Mouse (Mus musculus): ENCODE data around the gene Adam23. TPM values are rescaled to one million over a fixed set of nuclear protein-coding genes. Genes with fewer than 3 reads are reported as not detected.

Adam23 gene
- total RNA-seq, 2 experiments from 2014 or later = 151 to 154 TPM

DNA sequence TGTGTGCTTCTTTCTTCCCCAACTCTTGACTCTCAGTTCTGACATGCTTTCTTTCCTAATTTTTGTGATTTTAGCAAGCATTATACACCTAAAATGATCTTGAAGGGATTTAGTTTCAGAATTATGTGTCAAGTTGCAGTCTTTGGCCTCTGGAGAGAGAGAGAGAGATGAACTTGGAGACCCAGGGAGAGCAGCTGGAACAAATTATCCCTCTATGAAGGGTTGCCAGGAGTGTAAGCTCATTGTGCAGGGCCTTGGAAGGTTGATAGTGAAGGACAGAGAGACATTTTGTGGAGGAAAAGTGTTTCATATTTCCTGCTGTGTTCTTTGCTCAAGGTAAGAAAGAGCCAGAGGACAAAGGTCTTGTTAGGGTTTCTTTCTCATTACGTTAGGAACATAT, 18.8 kb downstream of the Adam23 start:
- DNase-seq (ENCODE audit: low spot score in 2 of 2) = no peak

DNA sequence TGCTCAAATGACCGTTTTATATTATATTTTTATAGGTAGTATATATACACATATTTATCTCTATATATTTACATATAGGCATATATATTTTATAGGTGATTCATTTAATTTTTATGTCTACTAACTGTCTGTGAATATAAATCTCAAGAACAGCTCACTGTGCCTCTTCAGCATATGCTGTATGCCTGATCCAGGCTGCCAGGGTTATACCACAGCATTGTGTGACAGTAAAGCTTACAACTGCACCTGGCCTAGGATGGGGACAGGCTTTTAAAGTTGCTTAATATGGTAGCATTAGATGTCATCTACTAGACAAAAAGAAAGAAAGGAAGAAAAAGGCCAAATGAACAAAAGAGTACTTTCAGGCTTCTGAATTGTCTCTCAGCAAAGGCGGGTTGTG, 27.6 kb downstream of the Adam23 start:
- intact Hi-C loops (cut with DNase I) = no loop called here

More for the DNA sequence above, 18.8 kb downstream of the Adam23 start:
- intact Hi-C loops (cut with DNase I) = no loop called here

DNA sequence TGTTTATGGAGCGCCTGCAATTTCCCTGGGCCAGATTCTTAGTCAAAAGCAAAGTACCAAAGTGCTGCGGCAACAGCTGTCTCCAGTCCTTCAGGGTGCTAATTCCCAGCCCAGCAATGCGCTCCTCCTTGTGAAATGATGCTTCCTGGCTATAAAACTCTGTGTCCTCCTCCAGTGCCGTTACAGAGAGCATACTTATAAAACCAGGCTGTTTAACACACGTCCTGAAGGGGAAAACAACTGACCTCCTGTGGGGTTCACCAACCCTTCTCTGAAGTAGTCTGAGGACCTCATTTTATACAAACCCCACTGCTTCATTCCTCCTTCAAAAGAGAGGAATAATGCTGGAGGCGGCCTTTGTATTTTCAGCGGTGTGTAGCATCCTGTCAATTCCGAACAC, 28.0 kb downstream of the Adam23 start:
- intact Hi-C loops (cut with DNase I) = no loop called here
- no peak for DNase-seq (ENCODE audit: low spot score in 2 of 2)

More for the DNA sequence above, 27.6 kb downstream of the Adam23 start:
- no peak for DNase-seq (ENCODE audit: low spot score in 2 of 2)

DNA sequence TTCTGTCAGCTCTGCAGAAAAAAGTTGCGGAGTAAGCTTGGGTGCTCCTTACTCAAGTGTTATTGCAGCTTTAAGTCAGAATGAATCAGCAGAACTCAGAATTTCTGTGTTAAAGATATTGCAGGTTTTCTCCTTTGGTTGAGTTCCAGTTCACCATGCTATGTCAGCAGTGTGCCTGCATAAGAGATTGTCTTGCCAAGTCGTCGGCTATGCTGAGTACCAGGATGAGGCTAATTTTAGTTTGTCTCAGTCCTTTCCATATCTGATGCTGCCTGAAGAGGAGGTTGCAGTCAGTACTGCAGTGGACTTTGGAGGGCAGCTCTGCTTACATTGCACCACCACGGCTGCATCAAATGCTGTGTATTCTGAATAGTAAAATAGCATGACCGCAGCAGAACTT, 33.3 kb downstream of the Adam23 start:
- intact Hi-C loops (cut with DNase I) = no loop called here
- peak; percentile 27 to 31 for DNase-seq (ENCODE audit: low spot score in 2 of 2)

GRCm38 (mm10) chr1:63484646-63485045, 39.0 kb downstream of the Adam23 start:
- no peak for DNase-seq (ENCODE audit: low spot score in 2 of 2)
- intact Hi-C loops (cut with DNase I) = no loop called here

DNA sequence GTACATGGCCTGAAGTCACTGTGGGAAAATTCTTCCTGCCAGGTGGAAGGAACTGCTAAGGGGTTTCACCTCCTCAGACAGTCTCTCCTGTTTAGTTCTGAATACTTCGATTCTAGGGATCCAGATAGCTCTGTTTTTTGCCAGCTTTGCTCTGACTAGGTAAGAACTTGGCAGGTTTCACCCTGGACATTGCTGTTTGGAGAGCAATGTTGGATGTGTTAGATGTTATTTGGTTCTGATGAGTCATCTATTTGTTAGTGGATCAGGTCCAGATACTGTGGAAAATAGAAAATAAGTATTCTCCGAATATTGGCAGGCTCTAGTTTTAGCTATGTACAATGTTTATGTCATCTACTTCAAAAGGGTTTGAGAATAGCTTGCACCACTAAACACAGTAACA, 41.0 kb downstream of the Adam23 start:
- intact Hi-C loops (cut with DNase I) = no loop called here
- no peak for DNase-seq (ENCODE audit: low spot score in 2 of 2)

DNA sequence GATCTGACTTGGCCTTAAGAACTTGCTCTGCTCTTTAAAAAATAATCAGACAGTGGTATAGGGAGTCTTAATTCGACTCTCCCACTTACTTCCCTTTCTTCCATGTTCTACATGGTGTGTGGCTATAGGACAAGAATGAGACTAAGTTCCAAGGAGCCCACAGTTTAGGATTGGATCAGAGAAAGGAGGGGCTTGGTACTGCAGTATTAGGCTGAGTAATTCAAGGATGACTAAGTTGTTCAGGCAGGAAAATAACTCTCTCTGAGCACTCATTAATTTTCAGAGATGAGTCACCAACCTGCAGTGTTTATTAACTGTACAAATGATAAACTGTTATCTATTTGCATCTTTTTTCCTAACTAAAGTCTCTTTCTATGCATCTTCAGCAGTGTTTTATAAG, 45.3 kb downstream of the Adam23 start:
- intact Hi-C loops (cut with DNase I) = no loop called here
- DNase-seq (ENCODE audit: low spot score in 2 of 2) = no peak

GRCm38 (mm10) chr1:63493325-63493724, 47.6 kb downstream of the Adam23 start:
- intact Hi-C loops (cut with DNase I) = no loop called here
- DNase-seq (ENCODE audit: low spot score in 2 of 2) = no peak

- DNase-seq (ENCODE audit: low spot score in 2 of 2) = no peak
- intact Hi-C loops (cut with DNase I) = no loop called here
Measured at GRCm38 (mm10) chr1:63507386-63507785, 61.7 kb downstream of the Adam23 start.

- intact Hi-C loops (cut with DNase I) = no loop called here
- no peak for DNase-seq (ENCODE audit: low spot score in 2 of 2)
Measured at GRCm38 (mm10) chr1:63508801-63509200, 63.1 kb downstream of the Adam23 start.

GRCm38 (mm10) chr1:63511416-63511815, 65.7 kb downstream of the Adam23 start:
- DNase-seq (ENCODE audit: low spot score in 2 of 2) = no peak
- intact Hi-C loops (cut with DNase I) = no loop called here

DNA sequence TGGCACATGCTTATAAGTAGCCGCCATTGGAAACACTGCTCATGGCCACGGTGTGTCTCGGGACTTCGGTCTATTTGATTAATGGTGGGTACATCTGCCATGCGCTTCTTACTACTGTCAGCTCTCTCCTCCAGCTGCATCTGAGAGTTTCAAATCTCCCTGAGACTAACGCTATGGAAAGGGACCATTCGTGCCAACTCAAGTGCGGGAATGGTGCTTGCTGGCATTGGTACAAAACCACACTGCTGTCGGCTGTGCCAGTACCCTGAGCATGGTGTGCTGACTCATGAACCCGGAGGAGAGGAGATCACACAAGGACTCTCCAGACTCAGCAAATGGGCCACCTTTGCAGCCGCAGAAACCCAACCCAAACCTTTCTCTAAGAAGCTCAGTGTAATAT, 72.1 kb downstream of the Adam23 start:
- DNase-seq (ENCODE audit: low spot score in 2 of 2) = no peak

DNA sequence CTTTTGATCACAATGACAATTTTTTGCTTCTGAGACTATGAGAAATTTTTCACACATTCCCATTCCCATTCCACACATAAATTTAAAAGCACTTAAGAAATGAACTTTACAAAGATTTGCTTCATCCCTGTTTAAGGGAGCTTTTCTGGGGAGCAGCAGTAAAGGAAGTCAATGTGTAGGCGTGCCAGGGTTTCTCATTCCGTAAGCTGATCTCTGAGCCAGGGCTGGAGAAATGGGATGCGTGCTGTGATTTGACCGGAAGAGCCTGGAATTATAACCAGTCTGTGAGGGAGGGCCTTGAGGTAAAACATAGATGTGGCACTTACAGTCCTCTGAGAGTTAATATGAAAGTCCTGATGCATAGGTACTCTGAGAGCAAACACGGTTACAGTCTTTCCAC, 73.1 kb downstream of the Adam23 start:
- DNase-seq (ENCODE audit: low spot score in 2 of 2) = no peak
- intact Hi-C loops (cut with DNase I) = no loop called here

More for the DNA sequence above, 72.1 kb downstream of the Adam23 start:
- intact Hi-C loops (cut with DNase I) = no loop called here

DNA sequence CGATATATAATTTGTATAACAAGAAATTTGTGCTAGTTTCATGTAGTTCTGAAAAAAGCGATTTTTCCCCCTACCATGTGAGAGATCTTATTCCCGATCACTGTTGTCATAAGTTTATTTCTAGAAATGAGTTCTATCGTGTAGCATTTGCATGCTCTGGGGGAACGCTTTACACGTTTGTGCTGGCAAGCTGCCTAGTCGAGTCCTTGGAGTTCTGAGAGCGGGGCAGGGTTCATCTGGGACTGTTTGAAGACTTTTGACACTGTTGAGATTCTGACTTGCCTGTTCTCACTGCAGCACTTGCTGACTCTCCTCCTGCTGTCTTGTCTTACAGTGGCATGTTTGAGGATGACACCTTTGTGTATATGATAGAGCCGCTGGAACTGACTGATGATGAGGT, 84.2 kb downstream of the Adam23 start:
- intact Hi-C loops (cut with DNase I) = no loop called here
- DNase-seq (ENCODE audit: low spot score in 2 of 2) = no peak

DNA sequence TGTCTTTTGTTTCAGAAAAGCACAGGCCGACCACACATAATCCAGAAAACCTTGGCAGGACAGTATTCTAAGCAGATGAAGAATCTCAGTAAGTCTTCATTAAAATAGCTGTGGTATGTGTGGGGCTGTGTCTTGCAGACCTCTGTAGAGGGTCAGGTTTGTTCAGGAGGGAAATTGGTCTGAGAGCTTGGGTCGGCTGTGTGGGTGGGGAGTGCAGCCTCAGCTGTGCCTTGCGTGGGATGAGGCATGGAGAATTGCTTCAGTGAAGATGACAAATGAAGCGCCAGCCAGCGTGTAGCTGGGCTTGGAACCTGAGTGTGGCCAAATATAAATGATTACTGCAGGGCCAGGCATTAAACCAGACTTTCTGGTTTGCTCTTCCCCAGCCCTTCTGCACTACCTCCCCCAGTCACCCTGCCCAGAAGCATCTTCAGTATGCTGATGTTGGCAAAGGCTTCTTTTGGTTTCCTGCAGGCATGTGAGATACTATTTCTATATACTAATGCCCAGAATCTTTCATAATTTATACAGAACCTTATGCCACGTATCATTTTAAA, 88.7 kb downstream of the Adam23 start:
- DNase-seq (ENCODE audit: low spot score in 2 of 2) = no peak
- intact Hi-C loops (cut with DNase I) = no loop called here

GRCm38 (mm10) chr1:63539884-63540613, 94.4 kb downstream of the Adam23 start:
- no peak for DNase-seq (ENCODE audit: low spot score in 2 of 2)
- intact Hi-C loops (cut with DNase I) = no loop called here

GRCm38 (mm10) chr1:63544122-63544521, 98.4 kb downstream of the Adam23 start:
- intact Hi-C loops (cut with DNase I) = no loop called here
- DNase-seq (ENCODE audit: low spot score in 2 of 2) = no peak

DNA sequence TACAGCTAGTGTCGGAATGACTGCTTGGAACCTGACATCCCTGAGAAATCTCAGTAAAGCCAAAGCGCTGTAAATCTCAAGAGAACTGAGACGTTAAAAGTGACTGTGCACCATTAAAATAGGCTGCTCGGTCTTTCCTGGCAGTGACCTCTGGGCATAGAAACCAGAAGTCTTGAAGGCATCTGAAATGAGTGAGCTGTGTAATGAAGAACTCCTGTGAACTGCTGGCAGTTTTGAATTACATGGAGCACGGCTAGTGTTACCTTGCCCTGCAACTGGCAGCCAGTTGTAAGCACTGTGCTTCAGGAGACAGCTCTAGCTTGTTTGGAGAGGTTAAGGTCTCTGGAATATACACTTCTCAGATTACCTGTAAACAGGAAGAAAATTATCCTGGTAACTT, 107.3 kb downstream of the Adam23 start:
- DNase-seq (ENCODE audit: low spot score in 2 of 2) = no peak
- intact Hi-C loops (cut with DNase I) = no loop called here

DNA sequence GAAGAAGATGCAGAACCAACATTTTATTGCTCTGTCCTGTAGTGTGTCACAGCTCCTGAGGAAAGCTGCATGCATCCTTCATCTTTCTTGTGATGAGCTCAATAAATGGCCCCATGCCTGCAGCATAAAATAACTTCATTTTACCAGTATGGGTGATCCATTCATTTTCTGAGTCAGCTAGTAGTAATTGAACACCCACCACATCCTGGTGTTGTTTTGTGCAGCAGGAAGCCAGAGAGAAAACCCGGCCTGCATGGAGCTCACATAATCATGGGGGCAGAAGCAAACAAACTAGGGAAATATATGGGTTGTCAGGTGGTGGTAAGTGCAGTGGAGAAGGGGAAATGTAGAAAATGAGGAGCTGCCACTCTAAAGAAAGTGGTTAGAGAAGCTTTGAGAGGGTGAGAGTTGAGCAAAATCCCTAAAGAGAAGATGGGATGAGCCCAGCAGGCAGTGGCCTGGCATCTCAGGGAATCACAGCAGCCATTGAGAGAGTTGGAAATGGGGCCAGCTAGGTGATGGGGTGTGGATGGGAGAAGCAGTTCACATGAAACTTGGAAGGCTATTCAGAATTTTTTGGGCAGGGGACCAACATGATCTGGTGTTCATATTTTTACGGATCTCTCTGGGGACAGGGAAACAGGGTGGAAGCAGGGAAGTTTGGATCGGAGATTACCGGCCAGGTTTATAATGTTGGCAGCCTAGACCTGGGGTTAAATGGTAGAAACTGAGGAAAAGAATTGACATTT, 116.3 kb downstream of the Adam23 start:
- intact Hi-C loops (cut with DNase I) = no loop called here
- no peak for DNase-seq (ENCODE audit: low spot score in 2 of 2)

- intact Hi-C loops (cut with DNase I) = no loop called here
- DNase-seq (ENCODE audit: low spot score in 2 of 2) = no peak
Measured at GRCm38 (mm10) chr1:63563928-63564327, 118.2 kb downstream of the Adam23 start.

DNA sequence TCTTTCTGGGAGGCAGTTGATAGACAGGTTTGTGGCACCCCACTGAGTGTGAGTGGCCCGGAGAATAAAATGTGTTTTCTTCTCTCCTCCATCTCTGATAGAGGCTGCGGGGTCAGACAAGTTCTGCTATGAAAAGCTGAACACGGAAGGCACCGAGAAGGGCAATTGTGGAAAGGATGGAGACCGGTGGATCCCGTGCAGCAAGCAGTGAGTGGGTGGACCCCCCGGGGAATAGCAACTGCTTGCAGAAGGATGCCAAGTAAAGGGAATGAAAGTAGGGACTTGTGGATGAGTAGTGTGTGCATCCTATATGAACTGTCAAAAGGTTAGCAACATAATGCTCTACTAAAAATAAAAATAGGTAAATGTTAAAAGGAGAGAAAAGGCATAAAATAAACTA, 120.8 kb downstream of the Adam23 start:
- intact Hi-C loops (cut with DNase I) = no loop called here
- no peak for DNase-seq (ENCODE audit: low spot score in 2 of 2)
